Mouse (Mus musculus) mesoderm, embryonic 11.5 days (tissue): ENCODE measurements around the gene Slc22a17.
A peak's percentile ranks its signal among the peaks of the same experiment; 100 is the strongest.

Experiments used
- DNase-seq: peaks from one replicate; pipeline ENCODE4 v3.0.0-alpha.2; 2012; ENCODE audit warnings: low read depth, low spot score

Gene Slc22a17

DNA sequence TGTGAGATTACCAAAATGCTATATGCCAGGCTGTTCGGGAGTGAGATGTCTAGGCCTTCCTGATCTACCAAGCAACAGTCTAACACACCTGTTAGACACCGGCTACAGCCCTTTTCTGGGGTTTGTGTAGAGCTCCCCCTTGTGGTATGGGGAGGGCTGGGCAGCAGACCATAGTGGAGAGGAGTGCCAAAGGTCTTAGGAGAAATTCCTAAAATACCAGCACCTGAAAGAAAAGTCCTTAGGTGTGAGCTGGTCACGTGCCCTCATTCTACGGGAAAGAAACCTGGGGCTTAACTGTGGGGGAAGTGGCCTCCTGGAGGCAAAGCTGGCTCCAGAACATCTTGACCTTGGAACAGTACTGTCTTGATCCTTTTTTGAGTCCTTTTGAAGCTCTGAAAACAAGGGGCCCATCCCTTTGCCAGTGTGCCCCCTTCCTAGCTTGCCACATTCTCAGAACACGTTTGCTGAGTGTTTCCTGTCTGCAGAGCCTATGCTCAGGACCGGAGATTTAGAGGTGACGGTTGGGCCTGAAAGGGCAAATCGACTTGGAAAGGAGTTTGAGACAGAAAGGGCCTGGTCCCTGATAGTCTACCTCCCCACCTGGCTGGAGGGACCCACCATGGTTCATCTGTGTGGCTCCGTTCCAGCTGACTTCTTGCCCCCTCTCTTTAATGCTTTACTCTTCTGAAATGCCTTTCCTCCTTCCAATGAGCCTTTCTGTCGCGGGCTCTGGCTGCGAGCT, 26.7 kb upstream of the Slc22a17 start:
- DNase-seq = peak; percentile 74

DNA sequence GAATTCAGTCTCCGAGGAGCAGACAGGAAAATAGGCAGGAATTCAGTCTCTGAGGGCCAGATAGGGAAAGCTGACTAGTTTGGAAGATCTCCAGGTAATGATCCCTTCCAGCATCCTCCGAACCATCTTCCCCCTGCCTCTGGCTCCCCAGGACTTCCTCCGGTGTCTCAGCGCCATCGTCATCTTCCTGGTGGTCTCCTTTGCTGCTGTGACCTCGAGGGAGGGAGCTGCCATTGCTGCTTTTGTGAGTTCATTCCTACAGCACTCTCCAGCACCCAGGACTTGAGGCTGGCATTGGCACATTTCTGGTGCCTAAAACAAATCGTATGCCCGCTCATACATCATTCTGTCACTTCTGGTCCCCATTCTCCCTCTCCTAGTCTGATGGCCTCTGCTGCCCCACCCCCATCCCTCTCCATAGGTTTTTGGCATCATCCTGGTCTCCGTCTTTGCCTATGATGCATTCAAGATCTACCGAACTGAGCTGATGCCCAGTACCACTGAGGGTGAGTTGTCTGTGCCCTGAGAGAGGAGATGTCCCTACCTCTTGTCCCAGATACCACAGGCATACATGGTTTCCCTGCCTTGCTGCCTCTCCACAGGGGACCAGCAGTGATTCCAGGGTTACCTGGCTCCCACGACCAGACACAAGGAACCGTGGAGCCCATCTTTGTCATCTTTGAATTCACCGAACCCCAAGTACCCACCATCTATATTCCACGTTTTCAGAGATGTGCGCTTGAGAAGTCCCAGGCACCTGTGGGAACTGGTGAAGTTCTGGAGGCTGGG, 25.7 kb upstream of the Slc22a17 start:
- DNase-seq = no peak

DNA sequence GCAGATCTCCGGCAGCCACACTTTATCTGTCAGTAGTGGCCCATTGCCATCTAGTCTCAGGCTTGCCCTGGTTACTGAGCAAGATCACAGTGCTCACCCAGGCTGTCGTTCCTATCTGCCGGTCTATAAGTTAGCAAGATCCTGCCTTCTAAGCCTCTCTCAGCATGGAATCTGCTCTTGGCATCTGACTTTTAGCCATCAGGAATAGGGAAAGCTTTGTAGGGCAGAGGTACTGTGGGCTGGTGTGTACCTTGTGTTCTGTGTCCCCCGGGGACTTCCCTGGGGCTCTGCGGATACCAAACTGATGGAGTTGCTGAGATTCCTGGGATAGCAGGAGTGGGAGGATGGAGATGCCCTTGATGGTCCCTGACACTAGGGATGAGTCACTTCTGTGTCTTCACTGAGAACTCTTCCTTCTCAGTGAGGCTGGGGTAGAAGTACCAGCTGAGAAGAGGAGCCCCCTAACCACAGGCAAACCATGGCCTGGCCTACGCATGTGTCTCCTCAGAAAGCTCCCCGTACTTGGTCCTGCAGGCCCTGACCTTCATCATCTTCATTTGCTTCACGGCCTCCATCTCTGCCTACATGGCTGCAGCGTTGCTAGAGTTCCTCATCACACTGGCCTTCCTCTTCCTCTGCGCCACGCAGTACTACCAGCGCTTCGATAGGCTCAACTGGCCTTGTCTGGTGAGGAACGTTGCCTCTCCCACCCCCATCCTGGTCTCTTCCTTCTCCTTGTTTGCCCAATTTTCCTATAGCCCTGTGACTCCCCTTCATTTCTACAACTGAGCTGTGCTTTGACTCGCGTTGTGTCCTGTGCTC, 24.6 kb upstream of the Slc22a17 start:
- no peak for DNase-seq

DNA sequence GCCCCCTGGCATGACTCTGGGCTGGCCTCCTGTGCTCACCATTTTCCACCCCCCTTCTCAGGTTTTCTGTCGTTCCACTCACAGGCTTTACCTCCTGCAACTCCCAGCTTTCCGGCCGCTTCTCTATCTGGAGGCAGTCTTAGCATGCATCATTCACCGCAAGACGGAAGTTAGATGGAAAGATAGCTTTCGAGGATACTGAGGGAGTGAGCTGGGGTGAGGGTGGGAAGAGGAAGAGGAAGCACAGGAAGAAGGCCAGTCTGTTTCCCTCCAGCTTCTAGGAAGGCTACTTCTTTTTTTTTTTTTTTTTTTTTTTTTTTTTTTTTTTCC, 23.9 kb upstream of the Slc22a17 start:
- DNase-seq = no peak

DNA sequence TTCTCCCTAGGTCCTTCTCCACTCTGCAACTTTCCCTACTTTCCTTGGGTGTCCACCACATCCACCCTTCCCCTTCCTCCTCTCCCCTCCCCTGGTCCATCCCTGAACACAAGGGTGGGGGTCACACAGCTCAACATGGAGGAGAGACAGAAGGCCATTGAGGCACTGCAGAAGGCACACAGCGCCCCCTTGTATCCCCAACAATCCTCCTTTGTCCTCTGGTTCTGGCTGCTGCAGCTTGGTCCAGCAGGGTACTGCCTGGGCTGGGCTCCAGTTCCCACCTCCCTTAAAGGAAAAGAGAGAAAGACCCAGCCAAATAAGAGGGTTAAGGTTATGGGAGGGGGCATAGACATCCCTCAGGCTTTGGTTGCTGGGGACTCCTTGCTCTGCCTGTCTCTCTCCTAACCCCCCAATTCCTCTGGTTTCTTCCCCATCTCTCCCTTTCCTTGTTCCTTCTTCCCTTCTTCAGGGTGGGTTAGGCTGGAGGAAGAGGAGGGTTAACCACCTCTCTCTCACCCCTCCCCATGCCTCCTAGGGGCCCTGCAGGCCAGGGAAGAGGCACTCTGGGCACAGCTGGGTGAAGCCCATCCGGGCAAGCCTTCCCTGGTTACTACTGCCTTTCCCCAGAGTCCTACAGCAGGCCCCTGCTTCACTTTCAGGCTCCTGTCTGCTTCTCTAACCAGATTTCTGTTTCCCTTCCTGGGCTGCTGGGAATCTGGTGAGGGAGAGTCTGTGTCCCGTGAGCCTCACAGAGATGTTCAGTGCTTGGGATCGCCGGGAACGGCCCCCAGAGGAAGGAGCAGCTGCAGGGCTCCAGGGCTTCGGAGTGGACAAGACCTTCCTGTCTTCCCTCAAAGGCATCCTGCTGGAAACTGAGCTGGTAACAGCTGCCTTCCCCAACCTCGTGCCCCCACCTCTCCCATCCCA, 23.2 kb upstream of the Slc22a17 start, which contains the start of gene Cmtm5:
Cmtm5 (plus strand) TSS at position 358 of the 927 bp plus-strand sequence.
- no peak for DNase-seq

DNA sequence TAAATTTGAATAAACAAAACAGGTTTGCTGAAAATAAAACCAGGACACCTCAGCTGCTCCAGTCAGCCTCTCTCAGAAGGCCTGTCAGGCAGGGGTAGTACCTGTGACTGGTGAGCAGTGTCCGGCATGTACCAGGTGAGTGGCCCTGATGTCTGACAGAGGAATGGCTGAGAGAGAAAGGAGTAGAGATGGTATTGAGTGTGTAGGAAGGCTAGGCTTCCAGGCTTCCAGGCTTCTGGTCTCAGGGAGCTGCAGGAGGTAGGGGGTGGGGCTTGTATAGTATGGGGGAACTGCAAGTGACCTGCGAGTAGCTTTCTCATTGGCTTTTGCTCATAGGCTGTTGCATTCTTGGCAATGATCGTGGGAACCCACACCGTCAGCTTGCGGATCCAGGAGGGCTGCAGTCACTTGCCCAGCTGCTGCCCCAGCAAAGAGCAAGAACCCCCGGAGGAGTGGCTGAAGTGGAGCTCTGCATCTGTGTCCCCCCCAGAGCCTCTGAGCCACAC, 19.8 kb upstream of the Slc22a17 start, which contains the start of gene Il25:
Il25 (plus strand) TSS at position 51 of the 506 bp plus-strand sequence.
- DNase-seq = no peak

DNA sequence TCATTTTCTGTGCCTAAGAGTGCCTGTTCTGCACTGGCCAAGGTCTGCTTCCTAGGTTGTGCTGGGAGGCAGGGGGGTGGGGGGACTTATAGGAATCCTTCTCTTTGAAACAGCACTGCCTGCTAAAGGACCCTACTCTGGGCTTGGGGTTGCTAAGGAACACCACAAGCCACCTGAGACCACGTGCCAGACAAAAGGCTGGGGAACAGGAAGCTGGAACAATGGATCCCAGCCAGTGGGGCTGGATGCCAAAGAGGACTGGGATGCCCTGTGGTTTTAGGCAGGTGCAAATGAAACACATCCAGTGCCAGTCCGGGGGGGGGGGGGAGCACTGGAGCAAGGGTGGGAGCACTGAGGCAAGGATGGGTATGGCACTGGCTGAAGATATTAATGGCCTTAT, 17.5 kb upstream of the Slc22a17 start:
- DNase-seq = no peak

DNA sequence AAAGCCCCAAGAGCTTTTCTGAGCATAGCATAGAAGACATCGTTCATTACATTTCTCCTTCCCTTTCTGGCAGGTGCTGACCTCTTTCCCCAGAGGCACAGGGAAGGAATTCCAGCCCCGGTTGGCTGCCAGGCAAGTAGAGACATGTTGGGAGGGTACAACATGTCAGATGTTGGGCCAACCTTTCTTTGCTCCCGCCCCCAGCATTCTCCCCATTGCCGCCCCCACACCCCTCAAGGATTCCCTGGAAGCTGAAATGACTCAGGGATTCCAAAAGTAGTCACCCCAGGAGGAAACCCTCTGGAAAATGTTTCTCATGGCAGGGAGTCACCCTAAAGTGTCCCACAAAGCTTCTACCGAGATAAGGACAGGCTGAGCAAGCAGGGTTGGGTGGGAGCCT, 16.9 kb upstream of the Slc22a17 start:
- no peak for DNase-seq

DNA sequence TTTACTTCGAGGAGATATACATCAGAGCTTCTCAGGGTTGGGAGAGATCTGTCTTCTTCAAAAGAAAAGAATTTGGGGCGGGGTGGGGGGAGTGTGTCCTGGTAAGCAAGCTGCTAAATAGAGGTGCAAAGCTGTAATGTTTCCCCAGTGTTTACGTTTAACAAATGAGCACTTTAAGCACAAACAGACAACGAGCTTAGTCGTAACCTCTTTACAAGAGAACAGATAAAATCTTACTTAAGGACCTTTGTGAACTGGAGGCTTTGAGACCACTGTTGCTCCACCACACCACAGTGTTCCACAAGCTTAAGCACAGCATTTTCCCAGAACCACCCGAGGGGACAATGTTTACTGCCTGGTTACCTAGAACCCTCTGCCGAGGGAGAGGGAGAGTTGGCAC, 14.4 kb upstream of the Slc22a17 start:
- DNase-seq = no peak

DNA sequence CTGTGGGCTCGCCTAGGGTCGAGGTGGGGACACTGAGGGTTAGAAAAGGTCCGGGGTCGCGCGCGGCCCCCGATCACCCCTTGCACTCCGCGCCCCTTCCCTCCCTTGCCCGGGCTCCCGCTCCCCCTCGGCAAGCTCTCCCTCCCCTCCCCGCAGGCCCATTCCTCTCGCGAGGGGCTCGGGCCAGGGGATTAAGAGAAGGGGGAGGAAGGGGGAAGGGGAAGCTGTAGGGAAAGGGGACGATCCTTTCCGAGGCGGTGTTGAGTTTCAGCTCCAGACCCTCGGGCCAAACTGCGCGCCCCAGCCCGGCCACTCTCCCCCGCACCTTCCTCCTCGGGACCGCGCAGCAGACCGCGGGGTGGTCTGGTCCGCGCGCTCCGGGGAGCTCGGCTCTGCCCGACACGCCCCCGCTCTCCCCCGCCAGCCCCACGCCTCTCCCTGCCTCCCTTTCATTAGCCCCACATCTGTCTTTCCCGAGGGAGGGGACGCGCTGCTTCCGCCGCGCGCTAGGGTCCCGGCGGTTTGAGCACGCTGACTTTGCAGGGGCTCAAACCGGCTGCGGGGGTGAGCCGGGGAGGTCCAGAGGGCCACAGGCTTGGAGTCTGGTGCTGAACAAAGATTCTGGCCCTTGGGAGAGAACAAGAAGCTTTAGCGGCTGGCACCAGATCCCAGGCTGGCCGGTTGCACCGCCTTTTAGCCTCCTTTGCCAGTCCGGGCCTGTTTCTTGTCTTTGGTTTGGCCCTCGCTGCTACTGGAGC, 13.6 kb upstream of the Slc22a17 start:
- peak; percentile 92 for DNase-seq

DNA sequence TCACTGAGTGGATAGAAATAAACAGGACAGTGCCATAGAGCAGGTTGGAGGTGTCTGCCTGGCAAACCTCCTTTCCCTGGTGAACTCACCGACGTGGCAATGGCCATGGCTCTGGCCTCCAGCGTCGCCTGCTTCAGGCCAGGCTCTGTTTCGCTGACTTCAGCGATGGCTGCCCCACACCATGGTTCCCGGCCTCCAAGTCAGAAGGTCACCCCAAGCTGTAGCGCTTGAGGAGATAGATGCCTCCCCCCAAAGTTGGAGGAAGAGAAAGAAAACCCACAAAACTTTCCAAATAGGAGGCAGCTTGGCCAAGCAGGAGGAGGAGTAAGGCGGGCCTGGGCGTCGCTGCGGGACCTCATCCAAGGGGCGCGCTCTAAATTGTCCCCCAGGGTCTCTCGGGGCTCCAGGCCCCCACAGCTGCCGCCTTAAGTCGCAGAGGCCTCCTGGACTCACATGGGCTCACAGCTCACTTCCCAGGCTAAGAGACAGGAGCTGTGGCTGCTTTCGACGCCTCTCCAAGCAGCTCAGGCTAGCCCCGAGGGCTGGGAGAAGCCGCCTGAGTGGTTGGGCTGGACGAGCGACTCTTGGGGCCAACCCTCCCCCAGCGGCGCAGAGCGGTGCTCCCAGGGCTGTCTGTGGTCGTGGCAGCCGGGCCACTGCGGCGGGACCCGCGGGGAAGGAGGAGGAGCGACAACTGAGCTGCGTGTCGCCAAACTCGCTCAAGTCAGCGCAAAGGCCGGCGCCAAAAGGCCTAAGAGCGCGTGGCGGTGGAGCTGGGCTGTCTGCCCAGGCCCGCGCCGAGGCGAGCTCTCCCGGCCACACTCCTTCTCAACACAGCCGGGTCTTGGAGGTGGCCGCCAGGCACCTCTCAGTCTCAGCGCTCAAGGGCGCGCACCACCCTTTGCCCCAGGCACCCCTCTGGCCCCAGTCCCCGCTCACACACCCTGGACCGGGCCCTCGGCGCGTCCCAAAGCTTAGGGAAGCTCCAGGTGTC, 12.7 kb upstream of the Slc22a17 start, which contains the start of gene Efs:
Efs (minus strand) TSS at position 778 of the 994 bp plus-strand sequence.
- peak; percentile 70 for DNase-seq

DNA sequence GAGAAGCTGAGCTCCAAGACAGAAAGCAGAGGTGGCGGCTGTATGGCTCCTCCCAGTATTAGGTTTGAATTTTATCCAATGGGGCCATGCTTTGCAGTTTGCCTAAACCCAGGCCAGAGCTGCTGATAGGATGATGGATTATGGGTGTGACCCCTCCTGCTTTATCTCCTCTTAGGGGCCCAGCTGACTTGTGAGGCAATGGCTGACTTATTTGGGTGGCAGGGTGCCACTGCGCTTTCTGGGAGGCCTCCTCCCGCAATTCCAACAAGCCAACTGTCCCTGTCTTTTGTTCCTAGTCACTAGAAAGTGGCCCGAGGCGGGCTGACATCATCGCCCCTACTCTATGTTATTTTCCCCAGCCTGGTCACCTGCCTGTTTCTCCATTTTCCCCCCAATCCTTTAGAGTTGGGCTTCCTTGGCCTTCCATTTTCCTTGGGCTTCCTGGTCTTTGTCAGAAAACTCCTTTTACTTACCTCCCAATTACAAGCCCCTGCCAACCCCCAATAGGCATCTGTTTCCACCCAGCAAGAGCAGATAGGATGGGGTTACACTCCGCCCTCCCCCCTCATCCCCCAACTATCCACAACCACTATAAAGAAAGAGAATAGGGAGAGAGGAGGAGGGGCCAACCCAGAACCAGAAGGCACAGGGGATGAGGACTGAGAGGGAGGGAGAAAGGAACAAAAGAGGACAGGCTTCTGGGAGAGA, 11.9 kb upstream of the Slc22a17 start:
- DNase-seq = peak; percentile 74

DNA sequence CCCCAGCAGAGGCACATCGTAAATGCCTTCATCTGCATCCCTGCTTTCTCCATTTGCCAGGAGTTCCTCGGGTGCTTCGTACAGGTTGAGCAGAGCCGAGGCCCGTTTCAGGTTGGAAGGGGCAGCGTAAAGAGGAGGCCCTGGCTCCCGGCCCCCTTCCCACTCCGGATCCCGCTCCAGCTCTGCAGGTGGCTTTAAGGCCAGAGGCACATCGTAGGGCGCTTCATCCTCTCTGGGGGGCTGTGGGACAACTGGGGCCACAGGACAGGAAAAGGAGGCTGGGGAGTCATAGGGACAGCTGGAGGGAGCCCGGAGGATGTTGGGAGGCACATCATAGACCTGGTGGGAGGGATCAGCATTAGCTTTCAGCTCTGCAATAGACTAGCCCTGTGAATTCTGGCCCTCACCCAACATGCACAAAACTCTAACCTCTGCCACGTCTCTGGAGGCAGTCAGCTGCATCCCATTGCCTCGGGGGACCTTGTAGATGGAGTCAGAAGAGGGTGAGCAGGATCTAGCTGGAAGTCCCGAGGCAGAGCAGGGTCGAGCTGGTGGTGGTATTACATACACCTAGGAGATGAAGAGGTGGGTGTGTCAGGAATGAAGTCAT, 7.2 kb upstream of the Slc22a17 start:
- DNase-seq = no peak

DNA sequence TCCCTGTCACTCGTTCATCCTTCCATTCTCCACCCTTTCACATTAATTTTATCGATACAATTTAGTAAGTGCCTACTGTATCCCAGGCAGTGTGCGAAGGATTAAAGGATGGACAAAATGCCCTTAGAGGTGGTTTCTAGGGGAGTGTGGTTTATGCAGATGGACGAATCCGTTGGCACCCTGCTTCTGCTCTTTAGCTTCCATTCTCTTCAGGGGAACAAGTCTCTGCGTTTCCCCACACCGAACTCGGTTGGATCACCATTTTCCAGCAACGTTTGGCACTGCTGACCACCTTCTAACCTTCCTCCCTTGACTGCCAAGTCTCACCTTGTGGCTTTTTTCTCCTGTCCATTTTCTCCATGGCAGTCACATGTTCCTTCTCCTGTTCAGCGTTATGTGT, 411 bp upstream of the Slc22a17 start:
- no peak for DNase-seq

DNA sequence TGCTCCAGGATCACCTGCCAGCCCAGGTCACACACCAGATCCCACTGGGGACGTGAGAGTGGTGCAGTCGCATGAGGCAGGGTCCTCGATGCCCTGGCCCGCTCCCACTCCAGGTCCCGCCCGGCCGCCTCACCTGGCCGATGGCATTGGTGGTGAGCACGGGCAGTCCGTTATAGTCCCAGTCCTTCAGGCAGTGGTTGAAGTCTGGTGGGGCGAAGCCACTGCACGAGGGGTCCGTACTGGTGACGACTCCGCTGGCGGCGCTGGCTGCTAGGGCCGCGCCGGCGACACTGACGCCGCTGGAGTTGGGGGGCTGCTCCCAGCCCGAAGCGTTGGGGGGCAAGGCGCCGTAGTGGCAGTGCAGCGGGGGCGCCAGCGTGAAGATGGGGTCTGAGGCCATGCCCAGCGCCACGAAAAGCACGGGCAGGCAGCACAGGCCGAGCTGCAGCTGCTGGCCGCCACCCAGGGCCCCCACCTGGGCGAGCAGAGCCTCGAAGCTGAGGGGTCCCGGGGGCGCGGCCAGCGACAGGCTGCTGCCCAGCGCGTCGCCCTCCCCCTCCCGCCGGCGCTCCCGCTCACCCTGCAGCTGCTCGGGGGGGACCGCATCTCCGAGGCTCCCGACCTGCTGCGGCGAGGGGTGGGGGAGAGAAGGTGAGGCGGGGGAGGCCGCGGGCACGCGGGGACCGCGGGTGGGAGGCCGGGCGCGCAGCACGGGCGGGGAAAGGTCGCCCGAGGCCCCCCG, 652 bp downstream of the Slc22a17 start:
- DNase-seq = no peak

DNA sequence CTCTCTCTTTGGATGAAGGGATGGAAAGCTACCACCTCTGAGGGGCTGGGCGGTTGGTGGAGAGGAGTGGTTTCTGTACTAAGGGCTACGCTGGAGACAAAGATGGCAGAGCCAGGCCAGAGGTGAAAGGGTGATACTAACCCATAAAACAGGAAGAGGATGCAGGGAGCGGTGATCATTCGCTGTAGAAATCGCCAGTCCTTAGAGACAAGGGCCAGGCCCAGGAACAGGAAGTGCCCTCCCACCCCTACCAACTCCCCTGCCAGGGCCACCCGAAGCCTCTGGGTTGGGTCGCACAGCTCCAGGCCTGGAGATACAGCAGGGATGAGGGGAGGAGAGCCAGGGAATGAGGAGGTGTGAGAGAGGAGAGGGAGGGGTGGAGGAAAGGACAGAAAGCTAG, 4.2 kb downstream of the Slc22a17 start:
- DNase-seq = no peak

DNA sequence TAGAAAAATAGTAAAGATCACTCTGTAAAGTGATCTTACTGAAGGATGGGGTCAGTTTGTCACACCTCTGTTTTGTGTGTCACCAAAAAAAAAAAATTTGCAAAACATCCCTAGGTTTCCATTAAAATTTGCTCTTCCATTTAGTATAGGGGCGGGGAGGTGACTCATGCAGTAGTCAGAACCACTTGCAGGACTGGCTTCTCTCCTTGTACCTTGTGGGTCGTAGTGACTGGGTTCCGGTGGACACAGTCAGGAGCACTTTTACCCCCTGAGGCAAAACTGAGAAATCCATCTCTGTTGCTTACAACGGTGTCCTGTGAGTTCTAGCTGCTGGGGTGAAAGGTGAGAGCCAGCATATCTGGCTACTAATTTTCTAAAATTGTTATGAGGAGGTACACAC, 9.3 kb downstream of the Slc22a17 start:
- no peak for DNase-seq
